Comparison of ENCODE assay signal across 10 mouse cellular contexts in genomic region chr12:72654698-72655097, GRCm38 (mm10). TPM values are rescaled to one million over a fixed set of nuclear protein-coding genes. Genes with fewer than 3 reads are reported as not detected.
DNase-seq lines count a peak whose midpoint lies in the region; ATAC-seq and TF ChIP-seq lines count a peak whose summit lies in the region.
"Had no signal": no experiment of that assay in that cellular context is flagged by ENCODE, and none has a peak within 500 bp of the region (broad histone marks: within the 10 kb centered on the region; RNA-seq: fewer than 3 reads in every experiment).

No protein-coding gene starts in this region.

- H3K27me3 ChIP-seq in kidney, embryonic 15.5 days, result no peaks in the 10 kb centered on the region
- H3K27me3 ChIP-seq in embryonic facial prominence, embryonic 10.5 days (replicated peaks; ENCODE audit: low read depth, poor library complexity, severe bottlenecking), result no peaks in the 10 kb centered on the region
- no peaks in the 10 kb centered on the region for H3K27me3 ChIP-seq in midbrain, postnatal 0 days (ENCODE audit: insufficient read depth, low read length)
- H3K27me3 ChIP-seq: embryonic facial prominence, embryonic 12.5 days; midbrain, embryonic 12.5 days had no signal

- WGBS in kidney, embryonic 15.5 days, result 17% methylated on average over 4 of the region's 4 CpGs
- 19% methylated on average over 4 of the region's 4 CpGs for WGBS in embryonic facial prominence, embryonic 10.5 days
- 13% methylated on average over 4 of the region's 4 CpGs for WGBS in midbrain, postnatal 0 days

- H3K9ac ChIP-seq in kidney, embryonic 15.5 days, result no peak overlapping the region
- no peak overlapping the region for H3K9ac ChIP-seq in midbrain, postnatal 0 days (replicated peaks; ENCODE audit: low read length, poor library complexity, severe bottlenecking)
- H3K9ac ChIP-seq: embryonic facial prominence, embryonic 12.5 days; midbrain, embryonic 12.5 days had no signal

- no peaks in the 10 kb centered on the region for H3K36me3 ChIP-seq in kidney, embryonic 15.5 days
- H3K36me3 ChIP-seq in embryonic facial prominence, embryonic 10.5 days (replicated peaks), result no peaks in the 10 kb centered on the region
- H3K36me3 ChIP-seq in midbrain, postnatal 0 days (ENCODE audit: insufficient read depth, low read length), result no peaks in the 10 kb centered on the region
- H3K36me3 ChIP-seq: embryonic facial prominence, embryonic 12.5 days; midbrain, embryonic 12.5 days had no signal

- peak; percentile 64 for DNase-seq in kidney, adult 18-20 months
- peak; percentile 52 to 69 for DNase-seq in adrenal gland, postnatal 36 days
- peak; percentile 63 for DNase-seq in embryonic facial prominence, embryonic 10.5 days (ENCODE audit: low spot score)
- DNase-seq in heart, postnatal 36 days, result peak; percentile 59 to 72
- DNase-seq in left cerebral cortex, postnatal 14 days (ENCODE audit: low spot score in 2 of 2), result peak; percentile 67 to 81
- peak; percentile 78 for DNase-seq in midbrain, postnatal 0 days (ENCODE audit: low spot score)
- DNase-seq in urinary bladder, postnatal 14 days (ENCODE audit: low spot score), result peak; percentile 65

- no peak overlapping the region for H3K27ac ChIP-seq in kidney, embryonic 15.5 days
- no peak overlapping the region for H3K27ac ChIP-seq in embryonic facial prominence, embryonic 10.5 days (replicated peaks)
- H3K27ac ChIP-seq in midbrain, postnatal 0 days (ENCODE audit: low read depth, low read length), result no peak overlapping the region
- H3K27ac ChIP-seq: embryonic facial prominence, embryonic 12.5 days; midbrain, embryonic 12.5 days had no signal

- H3K9me3 ChIP-seq in kidney, embryonic 15.5 days (replicated peaks), result no peaks in the 10 kb centered on the region
- H3K9me3 ChIP-seq in embryonic facial prominence, embryonic 10.5 days, result no peaks in the 10 kb centered on the region
- no peaks in the 10 kb centered on the region for H3K9me3 ChIP-seq in midbrain, postnatal 0 days (ENCODE audit: low read length)
- H3K9me3 ChIP-seq: embryonic facial prominence, embryonic 12.5 days; midbrain, embryonic 12.5 days had no signal

- intact Hi-C loops in heart, postnatal 36 days (cut with DNase I), result loop anchor here (2.0 to 5.0 kb wide), 3 partner anchors 40 to 194 kb away; no protein-coding TSS in a partner anchor
- intact Hi-C loops in left cerebral cortex, postnatal 14 days (cut with DNase I), result loop anchor here (2.0 to 10.0 kb wide), 3 partner anchors 137 to 550 kb away; no protein-coding TSS in a partner anchor

- H3K4me2 ChIP-seq in kidney, embryonic 15.5 days, result no peak overlapping the region
- no peak overlapping the region for H3K4me2 ChIP-seq in midbrain, postnatal 0 days (ENCODE audit: low read depth, low read length, poor library complexity, severe bottlenecking)
- H3K4me2 ChIP-seq: embryonic facial prominence, embryonic 12.5 days; midbrain, embryonic 12.5 days had no signal

- TF ChIP-seq CTCF in midbrain, postnatal 0 days (IDR thresholded peaks at IDR 0.05), result peak; percentile 91

- H3K4me1 ChIP-seq in kidney, embryonic 15.5 days, result no peaks in the 10 kb centered on the region
- no peaks in the 10 kb centered on the region for H3K4me1 ChIP-seq in embryonic facial prominence, embryonic 10.5 days
- H3K4me1 ChIP-seq in midbrain, postnatal 0 days (ENCODE audit: insufficient read depth, low read length), result no peaks in the 10 kb centered on the region
- H3K4me1 ChIP-seq: embryonic facial prominence, embryonic 12.5 days; midbrain, embryonic 12.5 days had no signal

- H3K4me3 ChIP-seq in kidney, embryonic 15.5 days (replicated peaks), result no peak overlapping the region
- no peak overlapping the region for H3K4me3 ChIP-seq in embryonic facial prominence, embryonic 10.5 days
- H3K4me3 ChIP-seq in midbrain, postnatal 0 days (ENCODE audit: low read depth, low read length), result no peak overlapping the region
- H3K4me3 ChIP-seq: embryonic facial prominence, embryonic 12.5 days; midbrain, embryonic 12.5 days had no signal

- ATAC-seq in kidney, embryonic 15.5 days (replicated peaks; ENCODE audit: low FRiP score), result no peak
- ATAC-seq in midbrain, postnatal 0 days (ENCODE audit: low FRiP score), result no peak

RNA-seq across cellular contexts. Expression of gene Gm4756, which starts 5.2 kb away (rescaled TPM):
- not detected in 2 replicates for polyA plus RNA-seq in kidney, embryonic 15.5 days (2015; fragmentation: Nextera tagmentation; extraction: Ambion mirVana)
- not detected for total RNA-seq in adrenal gland, postnatal 36 days (2021)
- polyA plus RNA-seq in embryonic facial prominence, embryonic 10.5 days (2016; fragmentation: Nextera tagmentation; extraction: Ambion mirVana), result not detected in 2 replicates
- not detected for total RNA-seq in heart, postnatal 36 days (2021)
- not detected for total RNA-seq in left cerebral cortex, postnatal 14 days (2021)
- total RNA-seq in midbrain, postnatal 0 days (2014; rRNA removed), result not detected in 2 replicates
- not detected in 2 replicates for polyA plus RNA-seq in midbrain, postnatal 0 days (2015; fragmentation: Nextera tagmentation; extraction: Ambion mirVana)
- polyA plus RNA-seq: embryonic facial prominence, embryonic 12.5 days; midbrain, embryonic 12.5 days had no signal

RNA-seq across cellular contexts. Expression of gene Dhrs7, which starts 10.0 kb away (rescaled TPM):
- 11.1 and 12.4 TPM in 2 replicates for polyA plus RNA-seq in kidney, embryonic 15.5 days (2015; fragmentation: Nextera tagmentation; extraction: Ambion mirVana)
- total RNA-seq in adrenal gland, postnatal 36 days (2021), result 100 to 1,000 TPM; 174 to 289 TPM
- 7.6 and 9.3 TPM in 2 replicates for polyA plus RNA-seq in embryonic facial prominence, embryonic 10.5 days (2016; fragmentation: Nextera tagmentation; extraction: Ambion mirVana)
- 10 to 100 TPM; 76.3 to 80.8 TPM for total RNA-seq in heart, postnatal 36 days (2021)
- total RNA-seq in left cerebral cortex, postnatal 14 days (2021), result 10 to 100 TPM; 30.8 TPM
- total RNA-seq in midbrain, postnatal 0 days (2014; rRNA removed), result 10.5 and 12.3 TPM in 2 replicates
- polyA plus RNA-seq in midbrain, postnatal 0 days (2015; fragmentation: Nextera tagmentation; extraction: Ambion mirVana), result 26.3 and 28.5 TPM in 2 replicates
